ENCODE assay signal across 2 mouse cellular contexts in the genomic region with DNA sequence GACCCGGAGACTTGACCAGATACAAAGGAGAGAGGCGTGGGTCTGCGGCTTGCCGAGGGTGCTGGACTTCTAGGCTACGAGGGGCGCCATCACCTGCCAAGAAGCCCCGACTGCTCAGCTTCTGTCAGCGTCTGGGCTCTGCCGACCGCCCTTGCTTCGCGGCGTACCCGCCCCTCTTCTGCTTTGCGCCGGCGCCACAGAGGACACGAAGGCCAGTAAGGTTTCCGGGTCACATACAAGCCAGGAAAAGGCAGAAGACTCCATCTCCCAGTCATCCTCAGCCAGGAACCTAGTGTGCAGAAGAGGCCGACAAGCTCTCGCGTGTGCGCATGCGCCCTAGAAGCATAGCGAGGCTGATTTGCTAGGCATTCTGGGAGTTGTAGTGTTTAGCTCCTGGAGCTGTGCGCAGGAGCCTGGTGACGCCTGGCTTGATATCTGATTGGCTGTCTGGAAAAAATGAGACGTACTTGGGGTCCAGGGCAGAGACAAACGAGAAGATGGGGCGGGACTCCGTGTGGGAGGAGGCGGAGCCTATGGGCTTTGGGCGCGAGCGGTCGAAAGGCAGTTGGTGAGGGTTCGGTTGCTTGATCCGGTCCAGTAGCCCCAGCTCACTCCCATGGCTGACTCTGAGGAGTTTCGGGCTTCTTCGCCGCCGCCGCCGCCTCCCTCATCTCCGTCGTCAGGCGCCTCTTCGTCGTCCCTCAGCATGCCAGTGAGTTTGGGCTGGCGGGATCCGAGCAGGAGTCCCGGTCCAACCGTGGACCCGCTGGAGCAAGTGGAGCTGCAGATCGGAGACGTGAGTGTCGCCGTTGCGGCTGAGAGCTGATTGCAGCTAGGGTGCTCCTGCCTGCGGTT.
TF ChIP-seq lines count a peak whose summit lies in the region.

A gene (plus strand): TSS at position 519 of the 855 bp plus-strand sequence.

TF ChIP-seq in C2C12, 6 proteins besides CTCF, POLR2A, EP300 and RAD21 (continued from another document):
- TF ChIP-seq MYOD1 (IDR thresholded peaks at IDR 0.05; ENCODE audit: control insufficient read depth, insufficient read length, low read depth): no peak

TF ChIP-seq in myocyte, 11 proteins besides CTCF, POLR2A, EP300 and RAD21 (continued from another document):
- TF ChIP-seq TCF3 (IDR thresholded peaks at IDR 0.05; ENCODE audit: insufficient read length, low read depth) (no peak), REST (IDR thresholded peaks at IDR 0.05; ENCODE audit: insufficient read depth, insufficient read length) (no peak), MYOD1 (IDR thresholded peaks at IDR 0.05; ENCODE audit: control insufficient read depth in 1 of 3, insufficient read length in 2 of 3, low read depth in 2 of 3) (no peak)
